Mouse (Mus musculus) kidney, embryonic 16.5 days (tissue): ENCODE results near the gene Jun. TPM values are rescaled to one million over a fixed set of nuclear protein-coding genes. Genes with fewer than 3 reads are reported as not detected.
A peak's percentile ranks its signal among the peaks of the same experiment; 100 is the strongest.

ENCODE experiments used
- ATAC-seq: fragments of 200-750 bp; cut with Nextera tagmentation; 2 replicates; pipeline ENCODE4 v1.8.0; 2017; ENCODE audit warnings: moderate TSS enrichment; ENCODE audit not compliant: low FRiP score, low TSS enrichment
- H3K27ac ChIP-seq: fragments of 300-500 bp; sonication (generic); 2 replicates; pipeline ENCODE4 v1.5.1; 2014; ENCODE audit warnings: low read length
- H3K27me3 ChIP-seq: fragments of 300-500 bp; sonication (generic); 2 replicates; pipeline ENCODE4 v1.6.1; 2014; ENCODE audit warnings: low read length, control low read depth, mixed read lengths; ENCODE audit not compliant: insufficient read depth
- H3K36me3 ChIP-seq: fragments of 300-500 bp; sonication (generic); 2 replicates; pipeline ENCODE4 v1.6.1; 2014; ENCODE audit warnings: low read length, control low read depth, mixed read lengths; ENCODE audit not compliant: insufficient read depth
- H3K4me1 ChIP-seq: fragments of 300-500 bp; sonication (generic); 2 replicates; pipeline ENCODE4 v1.6.1; 2014; ENCODE audit warnings: low read length, control low read depth, mixed read lengths; ENCODE audit not compliant: insufficient read depth
- H3K4me2 ChIP-seq: fragments of 300-500 bp; sonication (generic); replicated peaks from 2 replicates; pipeline ENCODE4 v1.6.1; 2014; ENCODE audit warnings: low read depth, low read length
- H3K4me3 ChIP-seq: fragments of 300-500 bp; sonication (generic); 2 replicates; pipeline ENCODE4 v1.5.1; 2014; ENCODE audit warnings: mild to moderate bottlenecking, low read length
- H3K9ac ChIP-seq: fragments of 300-500 bp; sonication (generic); replicated peaks from 2 replicates; pipeline ENCODE4 v1.6.1; 2014; ENCODE audit warnings: low read length
- H3K9me3 ChIP-seq: fragments of 300-500 bp; sonication (generic); 2 replicates; pipeline ENCODE4 v1.6.1; 2016; ENCODE audit warnings: low read length, control low read depth
- WGBS: fragments of 180-500 bp; shearing (Covaris S2); extraction: QIAGEN DNeasy Blood & Tissue Kit; methylation state at CpG from one replicate; pipeline ENCODE4 v1.1.7; 2014; 5-methylcytosine and 5-hydroxymethylcytosine counted together
- polyA plus RNA-seq: library from polyadenylated mRNA; unstranded; fragments of >200 nt; fragmentation: Nextera tagmentation; extraction: Ambion mirVana; gene quantifications from 2 replicates; pipeline ENCODE4 v1.2.1, GENCODE M21; 2015

Jun gene
- polyA plus RNA-seq, result 71.9 and 73.0 TPM in 2 replicates

DNA sequence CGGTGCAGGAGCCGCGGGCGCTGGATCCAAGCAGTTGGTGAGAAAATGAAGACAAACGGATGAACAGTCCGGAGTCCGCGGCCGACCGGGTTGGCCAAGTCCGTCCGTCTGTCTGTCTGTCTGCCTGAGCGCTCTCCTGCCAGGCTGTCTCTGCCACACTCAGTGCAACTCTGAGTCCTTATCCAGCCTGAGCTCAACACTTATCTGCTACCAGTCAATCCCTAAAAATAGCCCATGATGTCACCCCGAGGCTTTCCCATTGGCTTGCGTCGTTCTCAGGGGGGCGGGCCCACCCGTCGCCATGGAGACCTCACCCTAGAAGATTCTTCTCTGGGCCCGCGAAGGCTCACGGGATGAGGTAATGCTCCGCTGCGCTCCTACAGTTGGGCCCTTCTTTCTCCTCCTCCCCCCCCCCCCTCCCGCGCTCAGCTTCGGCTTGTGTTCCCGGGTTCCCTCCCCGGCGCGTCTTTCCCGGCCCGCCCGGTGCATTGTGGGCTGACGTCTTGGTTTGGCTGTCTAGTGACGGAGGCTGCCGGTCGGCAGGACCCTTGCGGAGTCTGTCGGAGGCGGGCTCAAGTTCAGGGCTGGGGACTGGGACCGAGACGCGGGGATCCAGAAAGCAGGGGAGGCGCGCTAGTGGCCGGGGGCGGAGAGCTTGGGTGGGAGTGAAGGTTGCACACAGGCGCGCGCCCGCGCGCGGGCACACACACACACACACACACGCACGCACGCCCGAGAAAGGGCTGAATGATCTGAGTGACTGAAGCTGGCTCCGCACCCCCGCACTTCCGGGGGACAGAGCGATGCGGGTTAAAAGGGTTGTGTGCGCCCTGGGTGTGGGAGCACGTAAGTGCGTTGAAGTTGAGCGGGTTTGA lies at the start of gene Jun:
Gene Jun, minus strand, starts transcription at position 198 of the 875 bp plus-strand sequence.
- Histone ChIP-seq H3K9ac (peak within 1 kb of the TSS; percentile 96), H3K4me2 (peak within 1 kb of the TSS; percentile 82), H3K4me1 (peaks cover 35% of the 10 kb centered on the region), H3K27me3 (no peaks in the 10 kb centered on the region), H3K9me3 (no peaks in the 10 kb centered on the region), H3K27ac (peak within 1 kb of the TSS; percentile 100), H3K36me3 (no peaks in the 10 kb centered on the region), H3K4me3 (peak within 1 kb of the TSS; percentile 79)
- ATAC-seq, result peak; percentile 93
- 0% methylated on average over 65 of the region's 68 CpGs for WGBS

DNA sequence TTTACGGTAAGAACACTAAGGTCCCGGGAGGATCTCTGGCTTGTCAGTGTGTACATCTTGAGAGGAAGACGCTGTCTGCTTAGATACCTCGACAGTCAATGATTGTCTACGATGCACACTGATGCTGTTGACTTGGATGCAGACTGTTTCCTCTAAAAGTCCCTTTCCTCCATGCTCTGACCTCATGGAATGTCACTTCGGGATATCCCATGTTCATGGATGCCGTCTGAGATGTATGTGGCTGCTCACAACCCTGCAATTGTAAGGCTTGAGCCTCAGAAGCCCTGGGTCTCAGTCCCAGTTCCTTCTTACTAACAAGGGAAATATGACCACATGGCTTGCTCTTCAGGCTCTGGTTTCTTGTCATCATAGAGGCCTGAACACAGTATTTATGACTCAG lies 49.7 kb upstream of the Jun start:
- Histone ChIP-seq H3K9ac (no peak overlapping the region), H3K36me3 (no peaks in the 10 kb centered on the region), H3K4me2 (no peak overlapping the region), H3K9me3 (peaks cover 4% of the 10 kb centered on the region; the same call in 1 of the 2 replicates), H3K27me3 (no peaks in the 10 kb centered on the region), H3K4me1 (peaks cover 24% of the 10 kb centered on the region), H3K27ac (no peak overlapping the region), H3K4me3 (no peak overlapping the region)
- no peak for ATAC-seq
- WGBS, result 92% methylated on average over 7 of the region's 7 CpGs

DNA sequence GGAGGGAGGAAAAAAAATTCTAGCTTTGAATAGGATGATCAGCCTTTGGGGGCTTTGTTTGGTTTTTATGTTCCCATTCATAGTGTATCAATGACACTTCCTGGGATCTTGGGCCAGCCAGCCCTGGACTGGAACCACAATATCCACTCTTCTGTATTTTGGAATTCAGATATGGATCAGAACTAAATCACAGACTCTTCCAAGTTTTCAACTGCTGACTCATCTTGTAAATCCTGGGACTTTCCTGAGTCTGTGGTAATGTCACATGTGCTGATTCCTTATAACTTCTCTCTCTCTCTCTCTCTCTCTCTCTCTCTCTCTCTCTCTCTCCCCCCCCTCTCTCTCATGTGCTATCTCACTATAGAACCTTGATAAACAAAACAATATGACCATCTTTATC lies 48.7 kb upstream of the Jun start:
- no peak for ATAC-seq

DNA sequence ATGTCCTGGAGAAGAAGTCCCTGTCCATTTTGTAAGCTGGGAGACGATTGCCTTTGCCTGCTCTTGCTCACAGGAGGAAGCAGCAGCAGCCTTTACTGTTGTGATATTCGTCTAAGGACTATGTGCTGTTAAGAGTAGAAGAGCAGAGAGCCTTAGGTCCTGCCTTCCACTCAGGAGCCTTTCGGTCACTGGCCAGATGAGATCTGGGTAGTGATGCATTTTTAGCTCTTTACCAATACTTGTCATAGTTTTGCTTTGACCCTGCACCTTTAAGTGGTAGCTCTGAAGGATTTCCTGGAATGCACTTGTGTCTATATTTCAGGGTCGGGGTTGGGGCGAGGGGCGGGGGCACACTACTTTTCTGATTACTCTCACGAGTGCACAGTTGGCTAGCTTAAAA lies 47.4 kb upstream of the Jun start:
- Histone ChIP-seq H3K9me3 (peaks cover 4% of the 10 kb centered on the region; the same call in 1 of the 2 replicates), H3K36me3 (no peaks in the 10 kb centered on the region), H3K4me2 (no peak overlapping the region), H3K9ac (no peak overlapping the region), H3K27ac (no peak overlapping the region), H3K4me3 (no peak overlapping the region), H3K27me3 (no peaks in the 10 kb centered on the region), H3K4me1 (peaks cover 9% of the 10 kb centered on the region)
- 66% methylated on average over 7 of the region's 7 CpGs for WGBS
- ATAC-seq, result no peak

More for the DNA sequence above, 48.7 kb upstream of the Jun start:
- Histone ChIP-seq H3K9me3 (peaks cover 4% of the 10 kb centered on the region; the same call in 1 of the 2 replicates), H3K27ac (no peak overlapping the region), H3K4me1 (peaks cover 14% of the 10 kb centered on the region), H3K9ac (no peak overlapping the region), H3K27me3 (no peaks in the 10 kb centered on the region), H3K4me2 (no peak overlapping the region), H3K36me3 (no peaks in the 10 kb centered on the region), H3K4me3 (no peak overlapping the region)

DNA sequence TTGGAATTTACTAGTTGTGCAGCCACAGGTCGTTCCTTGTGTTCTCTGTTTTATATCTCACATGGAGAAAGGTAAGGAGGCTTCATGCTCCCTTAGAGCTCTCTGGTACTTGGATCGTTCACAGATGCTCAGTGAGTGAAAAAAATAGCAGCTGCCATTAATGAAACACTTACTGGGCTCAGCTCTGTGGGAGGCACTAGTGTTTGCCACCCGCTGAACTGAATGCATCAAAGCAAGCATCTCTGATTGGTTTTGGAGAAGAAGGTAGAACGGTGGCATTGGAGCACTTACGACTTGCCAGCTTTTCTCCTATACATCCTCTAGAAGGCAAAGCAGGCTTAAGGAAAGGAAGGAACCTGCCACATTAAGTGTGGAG lies 46.7 kb upstream of the Jun start:
- Histone ChIP-seq H3K4me2 (no peak overlapping the region), H3K4me1 (peaks cover 15% of the 10 kb centered on the region), H3K36me3 (no peaks in the 10 kb centered on the region), H3K9ac (no peak overlapping the region), H3K27me3 (no peaks in the 10 kb centered on the region), H3K9me3 (peaks cover 4% of the 10 kb centered on the region; the same call in 1 of the 2 replicates), H3K27ac (no peak overlapping the region), H3K4me3 (no peak overlapping the region)
- no peak for ATAC-seq
- 66% methylated on average over 5 of the region's 5 CpGs for WGBS

DNA sequence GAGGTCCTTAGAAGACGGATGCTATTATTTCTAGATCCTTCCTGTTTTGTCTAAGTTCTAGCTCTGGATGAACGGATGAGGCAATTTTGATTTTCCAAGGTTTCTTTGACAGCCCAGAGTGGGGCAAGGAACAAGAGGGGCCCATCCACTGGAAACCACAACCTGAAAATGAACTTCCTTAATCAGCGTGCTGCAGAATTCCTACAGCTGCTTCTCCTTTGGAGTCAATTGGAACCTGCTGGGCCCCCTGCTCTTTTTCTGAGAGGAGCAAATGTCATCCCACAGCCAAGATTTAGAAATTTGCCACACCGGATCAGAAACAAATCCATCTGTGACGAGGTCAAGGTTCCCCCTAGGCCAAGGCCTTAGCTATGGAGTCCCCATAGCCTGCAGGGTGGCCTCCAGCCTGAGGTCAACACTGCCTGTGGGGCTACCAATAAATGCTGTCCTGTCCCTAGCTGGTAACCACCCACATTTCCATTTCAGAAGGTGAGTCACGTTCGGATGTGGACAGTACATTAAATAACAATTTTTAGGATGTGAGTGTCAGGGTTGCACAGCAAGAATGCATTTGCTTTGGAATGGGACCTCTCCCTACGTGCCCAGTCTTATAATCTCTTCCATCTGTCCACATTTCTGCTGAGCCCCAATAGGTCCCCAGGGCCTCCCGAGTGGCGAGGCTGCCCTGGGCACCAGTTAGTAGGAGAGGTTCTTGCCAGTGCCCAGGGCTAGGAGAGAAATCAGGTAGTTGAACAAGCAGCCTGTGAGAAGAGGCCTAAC lies 46.1 kb upstream of the Jun start:
- no peaks in the 10 kb centered on the region for H3K36me3 ChIP-seq
- H3K27me3 ChIP-seq, result no peaks in the 10 kb centered on the region
- H3K9ac ChIP-seq, result no peak overlapping the region
- no peak overlapping the region for H3K27ac ChIP-seq
- peaks cover 21% of the 10 kb centered on the region for H3K4me1 ChIP-seq
- 65% methylated on average over 10 of the region's 10 CpGs for WGBS
- peaks cover 4% of the 10 kb centered on the region; the same call in 1 of the 2 replicates for H3K9me3 ChIP-seq
- H3K4me2 ChIP-seq, result no peak overlapping the region
- ATAC-seq, result no peak
- no peak overlapping the region for H3K4me3 ChIP-seq

DNA sequence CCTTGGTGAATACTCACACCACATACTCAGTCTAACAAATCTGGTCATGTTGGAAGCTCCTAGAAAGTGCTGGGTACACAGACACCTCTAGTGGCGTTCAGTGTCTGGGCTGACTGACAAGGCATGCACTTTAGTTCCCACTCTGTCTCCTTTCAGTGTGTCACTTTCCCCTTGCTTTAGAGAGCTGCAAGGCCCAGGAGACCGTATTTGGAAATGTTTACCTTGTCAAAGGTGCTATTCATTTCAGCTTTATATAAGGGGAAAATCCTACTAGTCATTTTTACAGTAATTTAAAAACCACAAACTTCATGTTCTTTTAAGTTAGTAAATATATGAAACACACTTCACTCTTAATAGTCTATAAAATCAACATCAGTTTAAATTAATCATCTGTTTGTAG lies 44.7 kb upstream of the Jun start:
- Histone ChIP-seq H3K4me2 (no peak overlapping the region), H3K27me3 (no peaks in the 10 kb centered on the region), H3K27ac (no peak overlapping the region), H3K9ac (no peak overlapping the region), H3K4me3 (no peak overlapping the region), H3K36me3 (no peaks in the 10 kb centered on the region), H3K9me3 (peaks cover 3% of the 10 kb centered on the region; the same call in 1 of the 2 replicates), H3K4me1 (peaks cover 24% of the 10 kb centered on the region)
- 62% methylated on average over 2 of the region's 2 CpGs for WGBS
- no peak for ATAC-seq

DNA sequence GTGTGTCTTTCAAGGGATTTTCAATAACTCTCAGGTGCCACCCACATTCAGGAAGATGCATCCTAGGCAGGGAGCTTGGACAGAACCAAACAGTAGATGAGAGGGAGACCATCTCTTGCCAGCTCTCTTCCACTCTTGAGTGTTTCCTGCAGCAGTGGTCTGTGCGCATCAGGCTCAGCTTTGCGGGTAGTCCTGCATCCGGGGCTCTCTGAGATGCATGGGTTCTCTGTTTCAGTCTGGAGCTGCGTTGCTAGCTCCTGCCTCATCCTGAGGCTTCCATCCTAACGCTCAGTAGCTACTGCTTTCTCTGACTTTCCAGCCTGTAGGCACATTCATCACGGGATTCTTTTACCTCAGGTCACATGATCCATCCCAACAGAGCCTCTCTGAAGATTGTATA lies 43.9 kb upstream of the Jun start:
- Histone ChIP-seq H3K4me3 (no peak overlapping the region), H3K27me3 (no peaks in the 10 kb centered on the region), H3K9me3 (no peaks in the 10 kb centered on the region), H3K9ac (no peak overlapping the region), H3K27ac (no peak overlapping the region), H3K36me3 (no peaks in the 10 kb centered on the region), H3K4me1 (peaks cover 24% of the 10 kb centered on the region), H3K4me2 (no peak overlapping the region)
- no peak for ATAC-seq
- 84% methylated on average over 6 of the region's 6 CpGs for WGBS

DNA sequence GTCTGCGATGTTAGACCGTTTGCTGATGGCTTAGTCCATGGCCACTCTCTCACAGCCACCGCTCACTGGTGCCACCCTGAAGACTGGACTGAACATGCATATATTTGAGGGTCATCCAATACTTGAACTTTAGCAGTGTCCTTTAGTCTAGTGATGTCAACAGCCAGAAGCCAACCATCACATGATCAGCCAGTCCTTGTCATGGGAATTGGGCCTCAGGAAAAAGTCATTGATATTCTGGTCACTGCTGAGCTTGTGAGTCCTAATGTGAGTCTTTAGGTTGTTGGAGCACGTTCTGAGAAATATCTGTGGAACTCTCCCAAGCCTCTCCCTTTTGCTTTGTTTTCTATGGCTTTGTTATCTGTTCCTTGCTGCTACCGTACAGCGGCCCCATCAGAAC lies 43.3 kb upstream of the Jun start:
- Histone ChIP-seq H3K27ac (no peak overlapping the region), H3K27me3 (no peaks in the 10 kb centered on the region), H3K4me3 (no peak overlapping the region), H3K9me3 (no peaks in the 10 kb centered on the region), H3K4me1 (peaks cover 24% of the 10 kb centered on the region), H3K36me3 (no peaks in the 10 kb centered on the region), H3K4me2 (no peak overlapping the region), H3K9ac (no peak overlapping the region)
- ATAC-seq, result no peak
- WGBS, result 91% methylated on average over 6 of the region's 6 CpGs
